Mouse (Mus musculus) hematopoietic multipotent progenitor cell, adult 10-12 weeks (in vitro differentiated cells): ENCODE results near the gene Sbk2. TPM values are rescaled to one million over a fixed set of nuclear protein-coding genes. Genes with fewer than 3 reads are reported as not detected.

Experiments
- polyA plus RNA-seq: library from polyadenylated mRNA; stranded (reverse); fragments of >175 nt; gene quantifications from 2 replicates; pipeline ENCODE4 v1.2.3, GENCODE M21; 2012; ENCODE audit warnings: low replicate concordance

Sbk2 gene
- polyA plus RNA-seq = 0.25 and 0.81 TPM in 2 replicates

GRCm38 (mm10) chr7:4964272-4964671 is at the start of gene Sbk2:
TSS of gene Sbk2 (minus strand) at chr7:4964406.

GRCm38 (mm10) chr7:4996003-4996895 is 32.0 kb upstream of the Sbk2 start, which contains the start of gene Zfp579:
TSS of gene Zfp579 (minus strand) at chr7:4996158.

GRCm38 (mm10) chr7:4971068-4971467 is 6.9 kb upstream of the Sbk2 start, which contains the start of gene Sbk3:
TSS of gene Sbk3 (minus strand) at chr7:4971168.

GRCm38 (mm10) chr7:4925441-4926381 is 38.5 kb downstream of the Sbk2 start, which contains the start of gene Ssc5d:
TSS of gene Ssc5d (plus strand) at chr7:4925785.

GRCm38 (mm10) chr7:4921824-4922482 is 42.3 kb downstream of the Sbk2 start, which contains the start of gene Nat14:
TSS of gene Nat14 (plus strand) at chr7:4922028.

GRCm38 (mm10) chr7:4915007-4915665 is 49.1 kb downstream of the Sbk2 start, which contains the start of gene Zfp628:
TSS of gene Zfp628 (plus strand) at chr7:4915217.

GRCm38 (mm10) chr7:4906466-4906950 is 57.7 kb downstream of the Sbk2 start, which contains the start of gene Gm36210:
TSS of gene Gm36210 (minus strand) at chr7:4906516.

Other genes with a start within 250 kb of the Sbk2 start
- gene Tmem150b, start 239.2 kb downstream of the Sbk2 start, polyA plus RNA-seq = 1.00 and 1.3 TPM in 2 replicates
- 141 and 389 TPM in 2 replicates for gene Kmt5c, start 224.3 kb downstream of the Sbk2 start, polyA plus RNA-seq
- 6.8 and 13.1 TPM in 2 replicates for gene Cox6b2, start 211.3 kb downstream of the Sbk2 start, polyA plus RNA-seq
- gene Fam71e2, start 193.1 kb downstream of the Sbk2 start, polyA plus RNA-seq = not detected in 2 replicates
- 0.09 TPM in 1 of 2 replicates, not detected in the other for gene Il11, start 181.5 kb downstream of the Sbk2 start, polyA plus RNA-seq
- gene Tmem190, start 181.5 kb downstream of the Sbk2 start, polyA plus RNA-seq = not detected in 2 replicates
- gene Tmem238, start 174.8 kb downstream of the Sbk2 start, polyA plus RNA-seq = 22.8 and 58.3 TPM in 2 replicates
- 2,892 and 4,049 TPM in 2 replicates for gene Rpl28, start 171.5 kb downstream of the Sbk2 start, polyA plus RNA-seq
- gene Ube2s, start 151.8 kb downstream of the Sbk2 start, polyA plus RNA-seq = 104 and 125 TPM in 2 replicates
- gene Shisa7, start 119.7 kb downstream of the Sbk2 start, polyA plus RNA-seq = 0.09 and 1.7 TPM in 2 replicates
- gene Isoc2b, start 94.1 kb downstream of the Sbk2 start, polyA plus RNA-seq = 1.5 and 1.6 TPM in 2 replicates
- 3.7 and 21.0 TPM in 2 replicates for gene Isoc2a, start 87.3 kb downstream of the Sbk2 start, polyA plus RNA-seq
- gene Gm36210, start 57.9 kb downstream of the Sbk2 start, polyA plus RNA-seq = 0.17 TPM in 1 of 2 replicates, not detected in the other
- gene Zfp628, start 49.2 kb downstream of the Sbk2 start, polyA plus RNA-seq = 49.2 and 81.2 TPM in 2 replicates
- gene Nat14, start 42.4 kb downstream of the Sbk2 start, polyA plus RNA-seq = 1.9 and 3.5 TPM in 2 replicates
- 0.11 and 0.21 TPM in 2 replicates for gene Ssc5d, start 38.6 kb downstream of the Sbk2 start, polyA plus RNA-seq
- gene Sbk3, start 6.8 kb upstream of the Sbk2 start, polyA plus RNA-seq = not detected in 2 replicates
- gene Zfp579, start 31.8 kb upstream of the Sbk2 start, polyA plus RNA-seq = 57.7 and 140 TPM in 2 replicates
- 60.5 and 72.3 TPM in 2 replicates for gene Zfp524, start 50.0 kb upstream of the Sbk2 start, polyA plus RNA-seq
- gene Fiz1, start 50.3 kb upstream of the Sbk2 start, polyA plus RNA-seq = 31.6 and 47.8 TPM in 2 replicates
- gene Gm44973, start 51.1 kb upstream of the Sbk2 start, polyA plus RNA-seq = 55.5 TPM in 1 of 2 replicates, not detected in the other
- gene Zfp865, start 56.0 kb upstream of the Sbk2 start, polyA plus RNA-seq = 97.4 and 264 TPM in 2 replicates
- gene Ccdc106, start 56.1 kb upstream of the Sbk2 start, polyA plus RNA-seq = 0.99 and 2.0 TPM in 2 replicates
- not detected in 2 replicates for gene 4632433K11Rik, start 69.7 kb upstream of the Sbk2 start, polyA plus RNA-seq
- 4.2 and 6.3 TPM in 2 replicates for gene Zfp784, start 74.0 kb upstream of the Sbk2 start, polyA plus RNA-seq
- 27.8 and 63.8 TPM in 2 replicates for gene Zfp580, start 87.1 kb upstream of the Sbk2 start, polyA plus RNA-seq
- gene U2af2, start 97.7 kb upstream of the Sbk2 start, polyA plus RNA-seq = 344 and 667 TPM in 2 replicates
- gene Epn1, start 115.8 kb upstream of the Sbk2 start, polyA plus RNA-seq = 685 and 1,033 TPM in 2 replicates
- not detected in 2 replicates for gene Rfpl4, start 152.5 kb upstream of the Sbk2 start, polyA plus RNA-seq
- 0.20 and 0.23 TPM in 2 replicates for gene Rasl2-9, start 161.5 kb upstream of the Sbk2 start, polyA plus RNA-seq
- not detected in 2 replicates for gene Vmn1r55, start 185.3 kb upstream of the Sbk2 start, polyA plus RNA-seq
- gene Vmn1r56, start 232.3 kb upstream of the Sbk2 start, polyA plus RNA-seq = not detected in 2 replicates